Mouse (Mus musculus): ENCODE results near the gene Hectd4. TPM values are rescaled to one million over a fixed set of nuclear protein-coding genes. Genes with fewer than 3 reads are reported as not detected.
"Not testable (repeated sequence)": the region's sequence is repeated elsewhere in the genome, so short reads cannot be mapped to it uniquely, and the experiment has no call there.

Hectd4 gene
- total and polyA plus RNA-seq, 3 experiments = 9.8 to 23.1 (median 22.6) TPM

- H3K4me3 ChIP-seq = no peak overlapping the region
Measured at GRCm38 (mm10) chr5:121216126-121216446, 3.9 kb upstream of the Hectd4 start.

GRCm38 (mm10) chr5:121216584-121217312, 3.3 kb upstream of the Hectd4 start:
- intact Hi-C loops (cut with DNase I) = loop anchor here (5.0 kb wide), 1 partner anchor 176 kb away; no protein-coding TSS in a partner anchor
- DNase-seq = not testable (repeated sequence)

More at GRCm38 (mm10) chr5:121216126-121216446, 3.9 kb upstream of the Hectd4 start:
- Histone ChIP-seq H3K27ac (no peak overlapping the region), H3K9ac (ENCODE audit: low read depth, low read length) (no peak overlapping the region), H3K27me3 (ENCODE audit: control insufficient read depth, insufficient read depth, low read length) (no peaks in the 10 kb centered on the region), H3K36me3 (ENCODE audit: control insufficient read depth, insufficient read depth, low read length) (no peaks in the 10 kb centered on the region), H3K4me1 (ENCODE audit: control insufficient read depth, insufficient read depth, low read length) (no peaks in the 10 kb centered on the region), H3K79me2 (replicated peaks; ENCODE audit: control insufficient read depth, insufficient read depth, low read length) (no peaks in the 10 kb centered on the region; the same call in 1 of the 2 replicates)
- intact Hi-C loops (cut with DNase I) = loop anchor here (5.0 kb wide), 1 partner anchor 176 kb away; no protein-coding TSS in a partner anchor
- no peak for DNase-seq
- 36% methylated on average over 12 of the region's 12 CpGs for WGBS
- TF ChIP-seq EP300 (IDR thresholded peaks at IDR 0.05; ENCODE audit: insufficient read depth, low read depth, low read length) = no peak
- no peak for TF ChIP-seq POLR2A (IDR thresholded peaks at IDR 0.05; ENCODE audit: insufficient read depth, low read depth, low read length)
- TF ChIP-seq CTCF (IDR thresholded peaks at IDR 0.05) = no peak

GRCm38 (mm10) chr5:121217313-121217634, 2.7 kb upstream of the Hectd4 start:
- no peaks in the 10 kb centered on the region for H3K27me3 ChIP-seq (ENCODE audit: control insufficient read depth, insufficient read depth, low read length)
- WGBS = 87% methylated on average over 2 of the region's 2 CpGs
- no peak overlapping the region for H3K9ac ChIP-seq (ENCODE audit: low read depth, low read length)
- no peak overlapping the region for H3K4me3 ChIP-seq
- peaks cover 4% of the 10 kb centered on the region; the same call in 1 of the 2 replicates for H3K36me3 ChIP-seq (ENCODE audit: control insufficient read depth, insufficient read depth, low read length)
- H3K4me1 ChIP-seq (ENCODE audit: control insufficient read depth, insufficient read depth, low read length) = peaks cover 4% of the 10 kb centered on the region
- peaks cover 2% of the 10 kb centered on the region; the same call in 1 of the 2 replicates for H3K79me2 ChIP-seq (replicated peaks; ENCODE audit: control insufficient read depth, insufficient read depth, low read length)
- DNase-seq = no peak
- TF ChIP-seq CTCF (IDR thresholded peaks at IDR 0.05) (no peak), POLR2A (IDR thresholded peaks at IDR 0.05; ENCODE audit: insufficient read depth, low read depth, low read length) (no peak), EP300 (IDR thresholded peaks at IDR 0.05; ENCODE audit: insufficient read depth, low read depth, low read length) (no peak)
- intact Hi-C loops (cut with DNase I) = loop anchor here (5.0 kb wide), 1 partner anchor 175 kb away; no protein-coding TSS in a partner anchor
- H3K27ac ChIP-seq = no peak overlapping the region

More at GRCm38 (mm10) chr5:121216584-121217312, 3.3 kb upstream of the Hectd4 start:
- WGBS = 84% methylated on average over 9 of the region's 9 CpGs
- H3K79me2 ChIP-seq (replicated peaks; ENCODE audit: control insufficient read depth, insufficient read depth, low read length); H3K4me1 ChIP-seq (ENCODE audit: control insufficient read depth, insufficient read depth, low read length); H3K36me3 ChIP-seq (ENCODE audit: control insufficient read depth, insufficient read depth, low read length); H3K9ac ChIP-seq (ENCODE audit: low read depth, low read length); H3K4me3 ChIP-seq; H3K27me3 ChIP-seq (ENCODE audit: control insufficient read depth, insufficient read depth, low read length); H3K27ac ChIP-seq: not testable (repeated sequence)

GRCm38 (mm10) chr5:121219190-121219589, 829 bp upstream of the Hectd4 start:
- TF ChIP-seq POLR2A (IDR thresholded peaks at IDR 0.05; ENCODE audit: insufficient read depth, low read depth, low read length) (no peak), EP300 (IDR thresholded peaks at IDR 0.05; ENCODE audit: insufficient read depth, low read depth, low read length) (no peak), CTCF (IDR thresholded peaks at IDR 0.05) (no peak)
- Histone ChIP-seq H3K79me2 (replicated peaks; ENCODE audit: control insufficient read depth, insufficient read depth, low read length) (peaks cover 2% of the 10 kb centered on the region; the same call in 1 of the 2 replicates), H3K4me1 (ENCODE audit: control insufficient read depth, insufficient read depth, low read length) (peaks cover 4% of the 10 kb centered on the region), H3K27me3 (ENCODE audit: control insufficient read depth, insufficient read depth, low read length) (no peaks in the 10 kb centered on the region), H3K27ac (no peak overlapping the region), H3K9ac (ENCODE audit: low read depth, low read length) (no peak overlapping the region), H3K4me3 (no peak overlapping the region), H3K36me3 (ENCODE audit: control insufficient read depth, insufficient read depth, low read length) (peaks cover 4% of the 10 kb centered on the region; the same call in 1 of the 2 replicates)
- DNase-seq = no peak
- intact Hi-C loops (cut with DNase I) = loop anchor here (5.0 kb wide), 1 partner anchor 173 kb away; no protein-coding TSS in a partner anchor
- 61% methylated on average over 1 of the region's 1 CpGs for WGBS

- peak overlapping the region; percentile 94 for H3K9ac ChIP-seq (ENCODE audit: low read depth, low read length)
- H3K4me1 ChIP-seq (ENCODE audit: control insufficient read depth, insufficient read depth, low read length) = peaks cover 4% of the 10 kb centered on the region
- peak overlapping the region; percentile 81 for H3K4me3 ChIP-seq
- peaks cover 6% of the 10 kb centered on the region for H3K79me2 ChIP-seq (replicated peaks; ENCODE audit: control insufficient read depth, insufficient read depth, low read length)
- no peaks in the 10 kb centered on the region for H3K27me3 ChIP-seq (ENCODE audit: control insufficient read depth, insufficient read depth, low read length)
- intact Hi-C loops (cut with DNase I) = no loop called here
- WGBS = under 1% methylated on average over 28 of the region's 38 CpGs
- peak overlapping the region; percentile 65 for H3K27ac ChIP-seq
- peak in 1 of 2 experiments; percentile 34 for DNase-seq
- TF ChIP-seq POLR2A (IDR thresholded peaks at IDR 0.05; ENCODE audit: insufficient read depth, low read depth, low read length) = no peak
- TF ChIP-seq CTCF (IDR thresholded peaks at IDR 0.05) = no peak
- TF ChIP-seq EP300 (IDR thresholded peaks at IDR 0.05; ENCODE audit: insufficient read depth, low read depth, low read length) = no peak
- peaks cover 4% of the 10 kb centered on the region; the same call in 1 of the 2 replicates for H3K36me3 ChIP-seq (ENCODE audit: control insufficient read depth, insufficient read depth, low read length)
Measured at GRCm38 (mm10) chr5:121220732-121221301, 798 bp downstream of the Hectd4 start.

- Histone ChIP-seq H3K9ac (ENCODE audit: low read depth, low read length) (no peak overlapping the region), H3K4me3 (no peak overlapping the region), H3K79me2 (replicated peaks; ENCODE audit: control insufficient read depth, insufficient read depth, low read length) (peaks cover 10% of the 10 kb centered on the region), H3K27ac (no peak overlapping the region), H3K27me3 (ENCODE audit: control insufficient read depth, insufficient read depth, low read length) (no peaks in the 10 kb centered on the region), H3K36me3 (ENCODE audit: control insufficient read depth, insufficient read depth, low read length) (peaks cover 4% of the 10 kb centered on the region; the same call in 1 of the 2 replicates), H3K4me1 (ENCODE audit: control insufficient read depth, insufficient read depth, low read length) (peaks cover 4% of the 10 kb centered on the region)
- 31% methylated on average over 22 of the region's 23 CpGs for WGBS
- TF ChIP-seq CTCF (IDR thresholded peaks at IDR 0.05) = no peak
- no peak for TF ChIP-seq POLR2A (IDR thresholded peaks at IDR 0.05; ENCODE audit: insufficient read depth, low read depth, low read length)
- no peak for TF ChIP-seq EP300 (IDR thresholded peaks at IDR 0.05; ENCODE audit: insufficient read depth, low read depth, low read length)
- intact Hi-C loops (cut with DNase I) = no loop called here
- DNase-seq = no peak
Measured at GRCm38 (mm10) chr5:121221328-121221850, 1.4 kb downstream of the Hectd4 start.

GRCm38 (mm10) chr5:121224020-121224419, 4.0 kb downstream of the Hectd4 start:
- H3K4me3 ChIP-seq; H3K27ac ChIP-seq; H3K27me3 ChIP-seq (ENCODE audit: control insufficient read depth, insufficient read depth, low read length); DNase-seq; H3K4me1 ChIP-seq (ENCODE audit: control insufficient read depth, insufficient read depth, low read length); intact Hi-C loops (cut with DNase I); H3K9ac ChIP-seq (ENCODE audit: low read depth, low read length); H3K36me3 ChIP-seq (ENCODE audit: control insufficient read depth, insufficient read depth, low read length): not testable (repeated sequence)
- peaks cover 16% of the 10 kb centered on the region for H3K79me2 ChIP-seq (replicated peaks; ENCODE audit: control insufficient read depth, insufficient read depth, low read length)
- 96% methylated on average over 4 of the region's 4 CpGs for WGBS

Data from heart, adult 2 months (tissue).